Mouse (Mus musculus): Measurements from ENCODE around the gene Ncbp3. TPM values are rescaled to one million over a fixed set of nuclear protein-coding genes. Genes with fewer than 3 reads are reported as not detected.

Gene Ncbp3
- total and polyA plus RNA-seq, 3 experiments, result 11.9 to 13.9 (median 12.1) TPM

GRCm38 (mm10) chr11:73019147-73019795 lies 28.3 kb upstream of the Ncbp3 start:
- Histone ChIP-seq H3K27me3 (replicated peaks) (peaks cover 15% of the 10 kb centered on the region), H3K79me2 (replicated peaks; ENCODE audit: control insufficient read depth, extremely low read depth, insufficient read depth, poor library complexity, severe bottlenecking) (no peaks in the 10 kb centered on the region), H3K4me3 (replicated peaks in 1 of 3; ENCODE audit: low read depth in 2 of 3, low read length in 2 of 3, poor library complexity in 1 of 3) (peak overlapping the region; percentile 41 to 69 (median 67)), H3K36me3 (replicated peaks in 1 of 2; ENCODE audit: control insufficient read depth in 1 of 2, insufficient read depth in 1 of 2, low read length in 1 of 2) (peaks cover 6 to 30% of the 10 kb centered on the region in 2 experiments), H3K9ac (ENCODE audit: insufficient read depth, low read depth) (peak overlapping the region; percentile 18), H3K27ac (ENCODE audit: insufficient read depth, low read depth) (no peak overlapping the region), H3K4me2 (ENCODE audit: insufficient read depth, low read depth, poor library complexity, severe bottlenecking) (peak overlapping the region; percentile 77), H3K9me3 (replicated peaks; ENCODE audit: low read length) (no peaks in the 10 kb centered on the region), H3K4me1 (ENCODE audit: control insufficient read depth in 1 of 2, insufficient read depth in 2 of 2) (peaks cover 30 to 59% of the 10 kb centered on the region in 2 experiments)
- TF ChIP-seq SIN3A (IDR thresholded peaks at IDR 0.05; ENCODE audit: low read length) (peak; percentile 80), ETS1 (conservative IDR thresholded peaks at IDR 0.05; ENCODE audit: low read depth, low read length) (no peak), CHD2 (IDR thresholded peaks at IDR 0.05; ENCODE audit: low read length) (0 out of 2 replicates have a peak, but pooled peaks have one; percentile 25), POLR2AphosphoS2 (IDR thresholded peaks at IDR 0.05; ENCODE audit: low read depth, low read length) (no peak), TCF12 (IDR thresholded peaks at IDR 0.05; ENCODE audit: low read depth, low read length) (0 out of 2 replicates have a peak, but pooled peaks have one; percentile 9), NELFE (IDR thresholded peaks at IDR 0.05; ENCODE audit: low read depth, low read length) (peak; percentile 12; the same call in 1 of the 2 replicates), ZKSCAN1 (IDR thresholded peaks at IDR 0.05; ENCODE audit: borderline replicate concordance, low read depth, low read length) (no peak), EP300 (IDR thresholded peaks at IDR 0.05; ENCODE audit: low read length) (no peak; the same call in 1 of the 2 replicates), MEF2A (IDR thresholded peaks at IDR 0.05; ENCODE audit: borderline replicate concordance, low read depth, low read length) (no peak), HCFC1 (IDR thresholded peaks at IDR 0.05; ENCODE audit: low read depth, low read length) (no peak), JUN (IDR thresholded peaks at IDR 0.05; ENCODE audit: insufficient read depth, low read depth, low read length) (no peak), UBTF (IDR thresholded peaks at IDR 0.05; ENCODE audit: low read depth, low read length) (no peak), ELF1 (IDR thresholded peaks at IDR 0.05; ENCODE audit: low read depth, low read length) (no peak), POLR2A (IDR thresholded peaks at IDR 0.05; ENCODE audit: low read depth, low read length) (no peak; the same call in 1 of the 2 replicates), ZMIZ1 (IDR thresholded peaks at IDR 0.05; ENCODE audit: low read depth, low read length) (no peak), CTCF (conservative IDR thresholded peaks at IDR 0.05 in 1 of 2, IDR thresholded peaks at IDR 0.05 in 1 of 2; ENCODE audit: low read depth in 2 of 2, low read length in 2 of 2) (0 out of 4 replicates have a peak, but pooled peaks of 1 of the 2 experiments have one; percentile 10), USF1 (IDR thresholded peaks at IDR 0.05; ENCODE audit: low read depth, low read length) (peak; percentile 75), MYC (IDR thresholded peaks at IDR 0.05; ENCODE audit: low read depth, low read length) (peak; percentile 64; the same call in 1 of the 2 replicates), PAX5 (IDR thresholded peaks at IDR 0.05; ENCODE audit: low read length) (no peak), NRF1 (IDR thresholded peaks at IDR 0.05; ENCODE audit: low read depth, low read length) (peak; percentile 72), KAT2A (IDR thresholded peaks at IDR 0.05; ENCODE audit: insufficient replicate concordance, low read length) (no peak), MXI1 (IDR thresholded peaks at IDR 0.05; ENCODE audit: low read depth, low read length) (peak; percentile 90), GABPA (IDR thresholded peaks at IDR 0.05; ENCODE audit: insufficient replicate concordance, low read depth, low read length) (no peak), SMC3 (IDR thresholded peaks at IDR 0.05; ENCODE audit: low read depth, low read length) (no peak), ZC3H11A (IDR thresholded peaks at IDR 0.05; ENCODE audit: low read depth, low read length) (no peak), TBP (conservative IDR thresholded peaks at IDR 0.05; ENCODE audit: low read depth, low read length) (no peak), MAFK (IDR thresholded peaks at IDR 0.05; ENCODE audit: insufficient replicate concordance, low read length) (no peak), MAX (IDR thresholded peaks at IDR 0.05; ENCODE audit: low read length) (peak; percentile 88), ZNF384 (IDR thresholded peaks at IDR 0.05; ENCODE audit: low read depth, low read length) (no peak), USF2 (conservative IDR thresholded peaks at IDR 0.05; ENCODE audit: low read depth, low read length) (peak; percentile 58), IRF4 (IDR thresholded peaks at IDR 0.05; ENCODE audit: low read depth, low read length) (no peak), RCOR1 (conservative IDR thresholded peaks at IDR 0.05; ENCODE audit: low read depth, low read length) (no peak), E2F4 (IDR thresholded peaks at IDR 0.05; ENCODE audit: insufficient replicate concordance, low read depth, low read length) (no peak), CHD1 (IDR thresholded peaks at IDR 0.05; ENCODE audit: low read depth, low read length) (no peak), JUND (conservative IDR thresholded peaks at IDR 0.05; ENCODE audit: low read depth, low read length) (no peak), MAZ (IDR thresholded peaks at IDR 0.05; ENCODE audit: low read depth, low read length) (0 out of 2 replicates have a peak, but pooled peaks have one; percentile 21), BHLHE40 (IDR thresholded peaks at IDR 0.05; ENCODE audit: low read depth, low read length) (peak; percentile 96), RAD21 (IDR thresholded peaks at IDR 0.05; ENCODE audit: low read depth, low read length) (no peak)
- no peak for DNase-seq (ENCODE audit: extremely low read depth)
- in situ Hi-C loops (cut with MboI; ENCODE audit: low pct_ligation_motif_present, low pct_unique_long_range_greater_than_20kb, low sequenced_read_pairs) (loop anchor here (25.0 kb wide), 1 partner anchor 582 kb away; the partner anchor contains the start of genes Ggt6 and Mybbp1a), dilution Hi-C loops (cut with MboI; ENCODE audit: extremely low pct_ligation_motif_present, extremely low pct_unique_long_range_greater_than_20kb, low sequenced_read_pairs) (no loop called here)

Data from CH12.LX (cell line).